Mouse (Mus musculus) v-Abl transformed pro-B cells (cell line): ENCODE data around the gene Emc6.

Experiments
- in situ Hi-C, 2 experiments: fragments of 400-800 bp; cut with MboI; formaldehyde crosslinking; loops; one replicate each; pipeline ENCODE4 v1.15.1; 2025; ENCODE audit not compliant: unreplicated experiment in 2 of 2

Gene Emc6

GRCm38 (mm10) chr11:73176608-73177508 is at the start of gene Emc6, which contains the start of gene Tax1bp3:
Emc6 (minus strand) TSS chr11:73177037.
Tax1bp3 (plus strand) TSS chr11:73177083.
- in situ Hi-C loops: loop anchor here in 1 of 2 experiments (25.0 kb wide), 1 partner anchor 1660 kb away; the partner anchor contains the start of gene Mnt

- in situ Hi-C loops: no loop called here
Observed at GRCm38 (mm10) chr11:73225856-73226255, 49.0 kb upstream of the Emc6 start.

GRCm38 (mm10) chr11:73223966-73224365 is 47.1 kb upstream of the Emc6 start:
- in situ Hi-C loops: no loop called here

GRCm38 (mm10) chr11:73222846-73223245 is 46.0 kb upstream of the Emc6 start:
- in situ Hi-C loops: no loop called here

- in situ Hi-C loops: no loop called here
Observed at GRCm38 (mm10) chr11:73220651-73221050, 43.8 kb upstream of the Emc6 start.

DNA sequence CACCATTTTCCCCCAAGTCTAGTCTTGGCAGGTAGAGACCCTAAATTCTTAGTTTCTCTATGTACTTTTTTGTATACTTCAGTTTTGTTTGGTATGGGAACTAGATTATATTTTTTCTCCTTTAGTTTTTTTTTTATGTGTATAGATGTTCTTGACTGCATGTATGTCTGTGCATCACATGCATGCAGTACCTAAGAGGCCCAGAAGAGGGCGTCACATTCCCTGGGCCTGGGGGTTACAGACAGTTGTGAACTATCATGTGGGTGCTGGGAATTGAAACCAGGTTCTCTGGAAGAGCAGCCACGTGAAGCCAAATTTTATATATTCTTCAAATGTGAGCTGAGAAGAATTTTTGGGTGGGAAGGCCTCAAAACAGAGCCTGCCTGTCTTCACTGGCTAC is 42.8 kb upstream of the Emc6 start:
- in situ Hi-C loops: no loop called here

- in situ Hi-C loops: no loop called here
Observed at GRCm38 (mm10) chr11:73213956-73214355, 37.1 kb upstream of the Emc6 start.

DNA sequence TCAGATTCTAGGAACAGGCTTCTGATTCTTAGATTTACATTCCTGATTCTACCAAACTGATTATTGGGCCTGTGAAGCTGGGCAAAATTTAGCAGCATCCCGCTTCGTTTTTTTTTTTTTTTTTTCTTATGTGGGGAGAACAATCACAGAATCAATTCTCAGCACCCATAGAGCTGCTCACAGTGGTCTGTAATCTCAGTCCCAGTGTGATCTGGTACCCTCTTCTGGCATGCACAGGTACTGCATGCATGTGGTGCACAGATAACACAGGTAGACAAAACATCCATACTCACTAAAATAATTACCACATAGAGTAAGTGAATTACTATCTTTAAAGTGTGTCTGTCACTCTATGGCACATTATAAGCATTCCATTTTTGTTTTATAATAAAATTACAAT is 30.8 kb upstream of the Emc6 start:
- in situ Hi-C loops: no loop called here

DNA sequence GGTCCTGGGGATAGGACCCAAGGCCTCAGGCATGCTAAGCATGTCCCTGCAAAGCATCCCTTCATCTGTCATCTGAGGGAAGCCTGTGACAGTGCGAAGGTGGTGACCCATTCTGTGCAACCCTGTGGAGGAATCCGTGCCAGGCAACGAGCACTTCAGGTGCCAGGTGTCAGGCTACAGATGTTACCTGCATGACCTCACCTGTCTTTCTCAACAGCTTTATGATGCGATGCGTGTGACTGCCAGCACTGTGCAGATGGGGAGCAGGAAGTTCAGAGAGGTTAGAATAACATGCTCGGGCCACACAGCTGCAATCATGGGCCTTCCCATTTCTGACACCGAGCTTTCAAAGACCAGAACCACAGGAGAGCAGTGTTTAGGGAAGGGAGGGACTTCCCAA is 28.4 kb upstream of the Emc6 start:
- in situ Hi-C loops: no loop called here

- in situ Hi-C loops: no loop called here
Observed at GRCm38 (mm10) chr11:73203895-73204294, 27.1 kb upstream of the Emc6 start.

DNA sequence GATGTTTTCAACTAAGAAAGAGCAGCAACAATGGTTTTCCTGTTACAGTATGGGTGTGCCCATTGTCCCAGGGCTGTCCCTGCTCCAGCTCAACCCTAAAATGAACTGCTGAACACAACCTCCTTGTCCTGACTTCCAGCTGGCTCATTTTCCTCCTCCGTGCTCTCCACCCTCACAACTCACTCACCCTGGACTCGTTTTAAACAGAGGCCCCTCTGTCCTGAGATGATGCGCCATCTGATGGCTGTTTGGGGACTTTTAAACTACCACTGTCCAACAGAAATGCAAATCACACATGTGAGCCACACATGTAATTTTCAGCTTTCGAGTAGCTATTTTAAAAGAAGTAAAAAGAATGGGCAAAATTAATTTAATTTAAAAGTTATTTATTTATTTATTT is 24.8 kb upstream of the Emc6 start:
- in situ Hi-C loops: no loop called here

GRCm38 (mm10) chr11:73201021-73201420 is 24.2 kb upstream of the Emc6 start:
- in situ Hi-C loops: no loop called here

DNA sequence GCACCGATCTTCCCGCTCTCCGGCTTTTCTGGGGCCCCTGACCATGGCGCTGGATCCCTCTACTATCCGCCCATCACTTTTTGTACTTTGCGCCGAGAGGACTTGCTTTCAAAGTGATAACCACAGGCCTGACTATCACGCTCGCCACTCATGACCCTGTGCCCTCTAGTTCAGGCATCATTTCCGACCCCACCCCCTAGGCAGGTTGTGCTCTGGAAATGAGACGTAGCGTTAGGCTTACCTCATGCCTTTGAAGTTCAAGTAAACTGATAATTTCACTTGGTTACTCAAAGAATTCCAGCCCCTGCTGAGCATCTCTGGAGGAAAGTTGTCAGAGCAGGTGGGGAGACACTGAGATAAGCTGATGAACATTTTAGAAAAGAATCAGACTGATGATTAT is 23.0 kb upstream of the Emc6 start:
- in situ Hi-C loops: loop anchor here (10.0 to 25.0 kb wide), 2 partner anchors 125 to 1637 kb away; partner anchors contain the start of gene Mnt (in 1 of the 2)

- in situ Hi-C loops: loop anchor here (10.0 to 25.0 kb wide), 2 partner anchors 124 to 1638 kb away; partner anchors contain the start of gene Mnt (in 1 of the 2)
Observed at GRCm38 (mm10) chr11:73199230-73199712, 22.4 kb upstream of the Emc6 start, which contains the start of gene Shpk. Shpk (plus strand) TSS chr11:73199460.

- in situ Hi-C loops: loop anchor here (10.0 to 25.0 kb wide), 2 partner anchors 124 to 1639 kb away; partner anchors contain the start of gene Mnt (in 1 of the 2)
Observed at GRCm38 (mm10) chr11:73198603-73199229, 21.9 kb upstream of the Emc6 start, which contains the start of gene Ctns. Ctns (minus strand) TSS chr11:73199042.

DNA sequence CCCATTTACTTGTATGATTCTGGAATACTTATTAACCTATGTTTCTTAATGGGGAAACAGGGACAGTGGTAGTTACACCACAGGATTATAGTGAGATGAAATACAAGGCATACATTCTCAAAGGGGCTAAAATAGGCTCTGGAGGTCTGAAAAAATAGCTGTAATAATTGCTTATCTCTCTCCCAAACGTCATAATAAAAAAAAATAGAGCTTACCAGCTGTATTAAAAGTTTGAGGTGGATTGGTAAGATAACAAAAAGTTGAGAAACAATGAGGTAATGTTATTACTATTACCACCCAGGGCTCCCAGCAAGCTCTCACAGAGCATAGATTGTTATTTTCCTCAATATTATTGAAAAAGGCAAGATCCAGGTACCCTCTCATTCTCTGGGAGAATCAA is 21.4 kb upstream of the Emc6 start:
- in situ Hi-C loops: loop anchor here (10.0 to 25.0 kb wide), 2 partner anchors 123 to 1639 kb away; partner anchors contain the start of gene Mnt (in 1 of the 2)

GRCm38 (mm10) chr11:73194444-73194843 is 17.6 kb upstream of the Emc6 start:
- in situ Hi-C loops: loop anchor here (10.0 to 25.0 kb wide), 2 partner anchors 120 to 1643 kb away; partner anchors contain the start of gene Mnt (in 1 of the 2)

DNA sequence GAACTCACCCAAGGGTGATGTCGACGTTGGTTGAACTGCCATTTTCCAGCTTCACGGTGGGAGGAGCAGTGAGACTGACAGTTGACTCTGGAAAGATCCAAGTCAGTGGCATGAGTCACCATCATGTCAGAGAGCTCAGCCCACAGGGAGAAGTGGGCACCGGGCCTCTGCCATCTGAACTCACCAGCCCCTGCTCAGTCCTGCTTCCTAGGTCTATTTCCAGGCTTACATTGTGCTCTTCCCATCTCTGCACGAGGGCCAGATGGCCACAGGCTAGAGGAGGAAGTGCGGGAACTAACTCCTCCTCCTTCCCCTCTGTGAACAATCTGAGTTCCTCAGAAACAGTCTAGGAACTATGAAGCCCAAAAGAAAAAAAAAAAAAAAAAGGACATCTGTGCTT is 16.2 kb upstream of the Emc6 start:
- in situ Hi-C loops: loop anchor here (10.0 to 25.0 kb wide), 2 partner anchors 118 to 1644 kb away; partner anchors contain the start of gene Mnt (in 1 of the 2)

- in situ Hi-C loops: loop anchor here in 1 of 2 experiments (25.0 kb wide), 1 partner anchor 1650 kb away; the partner anchor contains the start of gene Mnt
Observed at GRCm38 (mm10) chr11:73187231-73187630, 10.4 kb upstream of the Emc6 start.

- in situ Hi-C loops: loop anchor here in 1 of 2 experiments (25.0 kb wide), 1 partner anchor 1651 kb away; the partner anchor contains the start of gene Mnt
Observed at GRCm38 (mm10) chr11:73185872-73186615, 9.2 kb upstream of the Emc6 start.
